Comparison of ENCODE assay signal across 8 mouse cellular contexts in the genomic region with DNA sequence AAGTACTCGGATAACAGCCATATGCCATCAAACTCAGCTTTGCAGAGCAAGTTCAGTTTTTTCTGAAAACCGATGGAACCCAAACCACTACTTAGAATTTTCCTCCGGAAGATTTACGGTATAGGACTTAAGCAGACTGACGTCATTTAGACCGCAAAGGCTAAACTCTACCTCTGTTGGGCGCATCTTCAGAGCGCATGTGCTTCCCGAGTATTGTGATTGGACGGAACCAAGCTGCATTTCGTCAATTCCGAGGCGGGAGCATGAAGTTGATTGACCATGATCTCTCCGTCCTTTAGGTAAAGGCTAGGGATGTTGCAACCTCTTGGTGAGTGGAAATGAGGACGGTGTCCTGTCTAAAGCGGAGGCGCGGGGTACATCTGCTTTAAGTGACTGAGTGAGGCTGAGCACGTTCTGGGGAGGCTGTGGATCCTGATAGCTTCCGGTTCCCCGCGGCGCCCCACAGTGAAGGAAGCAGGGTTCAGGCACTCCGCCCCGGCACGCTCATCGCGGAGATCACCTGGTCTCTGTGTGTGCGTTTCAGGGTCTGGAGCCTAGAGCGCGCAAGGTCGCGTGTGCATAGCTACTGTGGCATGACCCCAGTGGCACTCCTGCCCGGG. TPM values are rescaled to one million over a fixed set of nuclear protein-coding genes. Genes with fewer than 3 reads are reported as not detected.
DNase-seq lines count a peak whose midpoint lies in the region; ATAC-seq lines count a peak whose summit lies in the region.

A gene (plus strand): TSS at position 199 of the 620 bp plus-strand sequence.

- DNase-seq in Muller cell, postnatal 12 days (ENCODE audit: inconsistent ontology term) = peak; percentile 88
- DNase-seq in cerebellum, adult 9-11 months = peak; percentile 94
- DNase-seq in frontal cortex, adult 2 months (ENCODE audit: extremely low spot score in 1 of 2, low spot score in 1 of 2) = peak; percentile 91 to 97
- DNase-seq in hindbrain, embryonic 11.5 days (ENCODE audit: low spot score) = peak; percentile 84
- DNase-seq in layer of hippocampus, postnatal 10 days (ENCODE audit: low spot score in 2 of 2) = peak; percentile 76 to 82
- DNase-seq in lung, postnatal 10 days = peak; percentile 92
- peak; percentile 74 for DNase-seq in ovary, postnatal 36 days (ENCODE audit: low spot score)
- DNase-seq in thymus, postnatal 25 days = peak; percentile 85

- H3K4me2 ChIP-seq in hindbrain, embryonic 11.5 days (replicated peaks; ENCODE audit: low read depth, low read length) = peak within 1 kb of the TSS; percentile 81

- peak within 1 kb of the TSS; percentile 72 for H3K4me3 ChIP-seq in hindbrain, embryonic 11.5 days (ENCODE audit: low read depth, low read length)

- H3K9me3 ChIP-seq in hindbrain, embryonic 11.5 days (ENCODE audit: control insufficient read depth, low read length) = no peaks in the 10 kb centered on the region

- H3K4me1 ChIP-seq in hindbrain, embryonic 11.5 days (replicated peaks; ENCODE audit: control insufficient read depth, insufficient read depth, low read length) = no peaks in the 10 kb centered on the region

- under 1% methylated on average over 34 of the region's 34 CpGs for WGBS in hindbrain, embryonic 11.5 days

- peak within 1 kb of the TSS; percentile 69 for H3K9ac ChIP-seq in hindbrain, embryonic 11.5 days (ENCODE audit: low read depth, low read length)

- H3K27me3 ChIP-seq in hindbrain, embryonic 11.5 days (ENCODE audit: control insufficient read depth, insufficient read depth, low read length) = no peaks in the 10 kb centered on the region

- peak; percentile 90 for ATAC-seq in hindbrain, embryonic 11.5 days (ENCODE audit: low FRiP score)

- peak within 1 kb of the TSS; percentile 45; the same call in 1 of the 2 replicates for H3K27ac ChIP-seq in hindbrain, embryonic 11.5 days (ENCODE audit: low read depth, low read length)

- no peaks in the 10 kb centered on the region for H3K36me3 ChIP-seq in hindbrain, embryonic 11.5 days (ENCODE audit: control insufficient read depth, insufficient read depth, low read length)

RNA-seq across cellular contexts. Expression of the gene that starts here (rescaled TPM):
- polyA plus RNA-seq in frontal cortex, adult 2 months (2012; rRNA removed) = 19.3 and 19.9 TPM in 2 replicates
- polyA plus RNA-seq in hindbrain, embryonic 11.5 days (2014; fragmentation: Nextera tagmentation; extraction: Ambion mirVana) = 23.5 and 30.5 TPM in 2 replicates
- 10 to 100 TPM; 26.1 to 27.4 TPM for total RNA-seq in layer of hippocampus, postnatal 10 days (2021)

Comparison
In these comparisons a context has a peak if more than half of its experiments do, and no peak if none do; other contexts are left out.
1. Peak in every context shown above with its lines: DNase-seq, ATAC-seq, H3K4me3 ChIP-seq and H3K27ac ChIP-seq.